Mouse (Mus musculus) adipose tissue, adult 10 weeks (tissue): ENCODE results near the gene Arhgef15. TPM values are rescaled to one million over a fixed set of nuclear protein-coding genes. Genes with fewer than 3 reads are reported as not detected.

Source experiments
- polyA plus RNA-seq: library from polyadenylated mRNA; stranded (reverse); fragments of 350-450 nt; fragmentation: Illumina TruSeq; extraction: RNeasy Lipid Tissue Mini Kit (QIAGEN cat#74804); gene quantifications from one replicate; pipeline ENCODE4 v1.2.3, GENCODE M21; 2014; ENCODE audit warnings: low read depth, low replicate concordance

Gene Arhgef15
- 9.2 TPM for polyA plus RNA-seq

GRCm38 (mm10) chr11:68957308-68957707 is at the start of gene Arhgef15:
Gene Arhgef15, minus strand, starts transcription at chr11:68957480.

GRCm38 (mm10) chr11:68975085-68975484 is 17.8 kb upstream of the Arhgef15 start, which contains the start of gene Rangrf:
Gene Rangrf, minus strand, starts transcription at chr11:68975185.

GRCm38 (mm10) chr11:68967337-68968282 is 10.3 kb upstream of the Arhgef15 start, which contains the start of gene Slc25a35:
Gene Slc25a35, plus strand, starts transcription at chr11:68968131.

GRCm38 (mm10) chr11:68926981-68927380 is 30.3 kb downstream of the Arhgef15 start, which contains the start of gene Odf4:
Gene Odf4, minus strand, starts transcription at chr11:68927081.

DNA sequence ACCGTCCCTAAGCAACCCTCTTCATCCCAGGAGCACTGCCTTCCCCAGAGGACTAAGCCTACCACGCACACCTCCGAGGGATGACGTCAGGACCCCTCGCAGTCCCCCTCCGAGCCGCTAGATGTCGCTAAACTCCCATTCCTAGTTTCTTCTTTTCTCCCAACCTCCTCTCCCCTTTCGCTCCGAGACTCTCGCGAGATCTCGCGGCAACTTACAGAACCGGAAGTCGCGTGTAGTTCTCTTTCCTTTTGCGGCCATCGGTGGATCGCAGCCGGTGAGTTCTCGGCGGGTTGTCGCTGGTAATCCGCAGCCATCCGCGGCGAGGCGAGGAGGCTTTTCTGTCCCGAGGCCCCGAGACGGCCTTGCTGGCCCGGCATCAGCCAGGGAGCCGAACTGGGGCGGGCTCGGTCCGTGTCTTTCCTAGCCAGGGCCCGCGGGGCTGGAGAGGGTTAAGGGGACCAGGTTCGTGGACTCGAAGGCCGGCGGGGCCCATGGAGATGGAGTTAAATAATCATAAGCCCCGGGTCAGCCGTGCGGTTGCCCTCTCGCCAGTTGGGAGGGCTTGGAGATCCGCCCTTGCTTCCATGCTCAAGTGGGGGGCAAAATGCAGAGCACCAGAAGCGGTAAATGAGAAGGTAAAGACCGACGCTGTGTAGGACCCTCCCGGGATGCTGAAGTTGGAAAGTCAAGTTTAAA is 55.8 kb downstream of the Arhgef15 start, which contains the start of gene Rpl26:
TSS of gene Rpl26 (plus strand) at position 233 of the 696 bp plus-strand sequence.

Other genes starting within 250 kb of the Arhgef15 start
- 59.2 TPM for gene Ndel1, start 85.6 kb downstream of the Arhgef15 start, polyA plus RNA-seq
- gene Rnf222, start 68.9 kb downstream of the Arhgef15 start, polyA plus RNA-seq, result 0.14 TPM
- 2,612 TPM for gene Rpl26, start 55.9 kb downstream of the Arhgef15 start, polyA plus RNA-seq
- gene Odf4, start 30.4 kb downstream of the Arhgef15 start, polyA plus RNA-seq, result 8.8 TPM
- 38.0 TPM for gene Slc25a35, start 10.7 kb upstream of the Arhgef15 start, polyA plus RNA-seq
- gene Rangrf, start 17.7 kb upstream of the Arhgef15 start, polyA plus RNA-seq, result 37.9 TPM
- gene Pfas, start 51.0 kb upstream of the Arhgef15 start, polyA plus RNA-seq, result 11.8 TPM
- 32.2 TPM for gene Ctc1, start 58.4 kb upstream of the Arhgef15 start, polyA plus RNA-seq
- gene Aurkb, start 88.2 kb upstream of the Arhgef15 start, polyA plus RNA-seq, result 3.3 TPM
- gene Borcs6, start 102.2 kb upstream of the Arhgef15 start, polyA plus RNA-seq, result 19.3 TPM
- 20.0 TPM for gene Tmem107, start 113.3 kb upstream of the Arhgef15 start, polyA plus RNA-seq
- 167 TPM for gene Vamp2, start 131.0 kb upstream of the Arhgef15 start, polyA plus RNA-seq
- gene Per1, start 137.7 kb upstream of the Arhgef15 start, polyA plus RNA-seq, result 31.8 TPM
- gene Hes7, start 162.9 kb upstream of the Arhgef15 start, polyA plus RNA-seq, result not detected
- gene 9130213A22Rik, start 165.1 kb upstream of the Arhgef15 start, polyA plus RNA-seq, result 0.57 TPM
- 1.3 TPM for gene Aloxe3, start 168.4 kb upstream of the Arhgef15 start, polyA plus RNA-seq
- not detected for gene Alox12b, start 199.5 kb upstream of the Arhgef15 start, polyA plus RNA-seq
- not detected for gene Alox8, start 240.4 kb upstream of the Arhgef15 start, polyA plus RNA-seq